Mouse (Mus musculus) small intestine, adult 2 months (tissue): Measurements from ENCODE around the gene Pon2. TPM values are rescaled to one million over a fixed set of nuclear protein-coding genes. Genes with fewer than 3 reads are reported as not detected.

Experiments
- H3K27ac ChIP-seq: fragments of 200-500 bp; 2 replicates; pipeline ENCODE4 v1.5.1; 2012; ENCODE audit warnings: low read depth, low read length, control low read depth, inconsistent platforms; ENCODE audit not compliant: insufficient read depth
- H3K27me3 ChIP-seq: fragments of 200-500 bp; 2 replicates; pipeline ENCODE4 v1.6.1; 2012; ENCODE audit warnings: mild to moderate bottlenecking, moderate library complexity, low read length, inconsistent platforms; ENCODE audit not compliant: control insufficient read depth, insufficient read depth
- H3K36me3 ChIP-seq: fragments of 200-500 bp; 2 replicates; pipeline ENCODE4 v1.6.1; 2012; ENCODE audit warnings: mild to moderate bottlenecking, low read length, control low read depth, inconsistent platforms; ENCODE audit not compliant: control insufficient read depth, insufficient read depth
- H3K4me1 ChIP-seq: fragments of 200-500 bp; 2 replicates; pipeline ENCODE4 v1.6.1; 2012; ENCODE audit warnings: low read length, inconsistent platforms, mixed read lengths; ENCODE audit not compliant: control insufficient read depth, insufficient read depth, insufficient read length
- H3K4me3 ChIP-seq: fragments of 200-500 bp; 2 replicates; pipeline ENCODE4 v1.5.1; 2012; ENCODE audit warnings: low read depth, mild to moderate bottlenecking, control low read depth, inconsistent platforms, low read length, moderate library complexity
- CTCF ChIP-seq: fragments of 200-500 bp; IDR thresholded peaks from 2 replicates; pipeline ENCODE4 v1.5.1; 2012; ENCODE audit warnings: low read depth, mild to moderate bottlenecking, control low read depth, inconsistent platforms, low read length, moderate library complexity, mixed read lengths; ENCODE audit not compliant: insufficient replicate concordance, insufficient read length; ENCODE audit errors: extremely low read depth
- POLR2A ChIP-seq: fragments of 200-500 bp; IDR thresholded peaks from 2 replicates; pipeline ENCODE4 v1.6.1; 2012; ENCODE audit warnings: low read depth, mild to moderate bottlenecking, control low read depth, inconsistent platforms, low read length, moderate library complexity
- WGBS: fragments of 180-500 bp; shearing (Covaris S2); methylation state at CpG from one replicate; pipeline ENCODE4 v1.1.7; 2018; 5-methylcytosine and 5-hydroxymethylcytosine counted together
- polyA plus RNA-seq: library from polyadenylated mRNA; depleted of rRNA; stranded (reverse); fragments of >200 nt; gene quantifications from 2 replicates; pipeline ENCODE4 v1.2.3, GENCODE M21; 2012

Pon2 gene
- polyA plus RNA-seq, 1 experiment, result 16.8 TPM

- Histone ChIP-seq H3K4me1 (peaks cover 8% of the 10 kb centered on the region; the same call in 1 of the 2 replicates), H3K36me3 (no peaks in the 10 kb centered on the region), H3K27me3 (no peaks in the 10 kb centered on the region), H3K4me3 (no peak overlapping the region), H3K27ac (no peak overlapping the region)
- TF ChIP-seq POLR2A (no peak), CTCF (no peak)
- 81% methylated on average over 8 of the region's 8 CpGs for WGBS
Measured at GRCm38 (mm10) chr6:5300629-5301028, 2.4 kb upstream of the Pon2 start.

- TF ChIP-seq POLR2A (no peak), CTCF (no peak)
- Histone ChIP-seq H3K27ac (no peak overlapping the region), H3K4me3 (no peak overlapping the region), H3K27me3 (no peaks in the 10 kb centered on the region), H3K36me3 (no peaks in the 10 kb centered on the region), H3K4me1 (peaks cover 9% of the 10 kb centered on the region; the same call in 1 of the 2 replicates)
- 66% methylated on average over 5 of the region's 5 CpGs for WGBS
Measured at GRCm38 (mm10) chr6:5299561-5299960, 1.3 kb upstream of the Pon2 start.

- under 1% methylated on average over 25 of the region's 25 CpGs for WGBS
- peak overlapping the region; percentile 97 for H3K4me3 ChIP-seq
- TF ChIP-seq CTCF, result no peak
- no peak; the same call in 1 of the 2 replicates for TF ChIP-seq POLR2A
- H3K27me3 ChIP-seq, result no peaks in the 10 kb centered on the region
- peaks cover 9% of the 10 kb centered on the region; the same call in 1 of the 2 replicates for H3K4me1 ChIP-seq
- H3K36me3 ChIP-seq, result peaks cover 2% of the 10 kb centered on the region; the same call in 1 of the 2 replicates
- peak overlapping the region; percentile 94 for H3K27ac ChIP-seq
Measured at GRCm38 (mm10) chr6:5297321-5298091, 749 bp downstream of the Pon2 start.

GRCm38 (mm10) chr6:5296067-5296466 is 2.2 kb downstream of the Pon2 start:
- Histone ChIP-seq H3K27me3 (no peaks in the 10 kb centered on the region), H3K4me3 (peak overlapping the region; percentile 17; the same call in 1 of the 2 replicates), H3K4me1 (peaks cover 9% of the 10 kb centered on the region; the same call in 1 of the 2 replicates), H3K27ac (peak overlapping the region; percentile 71), H3K36me3 (peaks cover 5% of the 10 kb centered on the region)
- 32% methylated on average over 7 of the region's 7 CpGs for WGBS
- TF ChIP-seq POLR2A (no peak), CTCF (no peak)

DNA sequence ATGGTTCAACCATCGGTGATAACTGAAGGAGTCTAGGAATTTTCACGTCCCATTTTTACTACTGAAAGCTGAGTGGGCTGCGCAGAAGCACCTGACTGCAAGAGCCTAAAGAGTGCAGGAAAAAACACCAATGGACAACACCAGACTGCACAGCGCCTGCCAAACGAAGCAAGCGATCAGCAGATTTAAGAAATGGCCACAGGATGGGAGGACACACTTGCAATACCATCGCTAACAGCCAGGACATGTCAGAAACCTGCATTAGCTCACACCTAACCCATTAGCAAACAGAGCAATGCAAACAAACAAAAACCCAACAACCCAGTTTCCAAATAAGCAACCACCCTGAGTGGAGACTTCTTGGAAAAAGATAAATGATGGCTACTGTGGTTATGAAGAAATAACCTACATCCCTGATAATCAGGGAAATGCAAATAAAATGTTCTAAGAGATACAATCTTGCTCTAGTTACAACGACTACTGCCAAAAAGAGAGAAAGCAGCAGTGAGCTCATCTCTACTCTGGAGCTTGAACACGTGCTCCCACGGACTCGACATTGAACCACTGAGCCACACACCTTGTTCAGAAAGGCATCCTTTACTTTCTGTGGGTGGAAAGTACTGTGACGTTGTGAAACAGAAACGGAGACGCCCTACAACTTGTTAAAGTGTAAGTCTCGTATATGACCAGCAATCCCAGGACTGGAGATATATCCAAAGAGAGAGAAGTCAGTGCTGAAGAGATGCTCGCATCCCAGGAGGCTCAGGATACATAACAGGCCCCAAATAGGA is 3.4 kb downstream of the Pon2 start:
- TF ChIP-seq CTCF (no peak), POLR2A (no peak)

DNA sequence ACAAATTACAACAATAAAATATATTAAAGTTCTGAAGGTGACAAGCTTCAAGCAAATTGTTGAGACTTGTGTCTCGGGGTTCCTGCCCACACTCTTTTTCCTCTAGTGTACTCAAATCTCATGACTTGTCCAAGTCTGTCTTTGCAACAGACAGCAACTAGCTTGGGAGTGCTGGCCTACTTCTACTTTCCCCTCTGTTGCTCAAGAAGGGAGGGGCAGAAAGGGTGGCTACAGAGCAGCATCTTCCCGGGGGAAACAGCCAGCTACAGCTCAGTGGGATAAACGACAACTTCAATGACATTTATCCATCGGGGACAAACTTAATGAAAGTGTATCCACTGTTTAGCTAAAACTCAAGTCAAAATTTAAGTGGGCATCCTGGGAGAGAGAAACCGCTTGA is 5.4 kb downstream of the Pon2 start:
- WGBS, result 73% methylated on average over 5 of the region's 5 CpGs
- no peak for TF ChIP-seq POLR2A
- H3K36me3 ChIP-seq, result peaks cover 24% of the 10 kb centered on the region
- H3K4me1 ChIP-seq, result peaks cover 11% of the 10 kb centered on the region; the same call in 1 of the 2 replicates
- H3K4me3 ChIP-seq, result no peak overlapping the region
- no peak overlapping the region for H3K27ac ChIP-seq
- H3K27me3 ChIP-seq, result no peaks in the 10 kb centered on the region

More for the DNA sequence above, 3.4 kb downstream of the Pon2 start:
- WGBS, result 87% methylated on average over 16 of the region's 16 CpGs
- peaks cover 11% of the 10 kb centered on the region for H3K36me3 ChIP-seq
- no peak overlapping the region for H3K27ac ChIP-seq
- H3K4me1 ChIP-seq, result peaks cover 11% of the 10 kb centered on the region; the same call in 1 of the 2 replicates
- no peaks in the 10 kb centered on the region for H3K27me3 ChIP-seq
- no peak overlapping the region for H3K4me3 ChIP-seq

DNA sequence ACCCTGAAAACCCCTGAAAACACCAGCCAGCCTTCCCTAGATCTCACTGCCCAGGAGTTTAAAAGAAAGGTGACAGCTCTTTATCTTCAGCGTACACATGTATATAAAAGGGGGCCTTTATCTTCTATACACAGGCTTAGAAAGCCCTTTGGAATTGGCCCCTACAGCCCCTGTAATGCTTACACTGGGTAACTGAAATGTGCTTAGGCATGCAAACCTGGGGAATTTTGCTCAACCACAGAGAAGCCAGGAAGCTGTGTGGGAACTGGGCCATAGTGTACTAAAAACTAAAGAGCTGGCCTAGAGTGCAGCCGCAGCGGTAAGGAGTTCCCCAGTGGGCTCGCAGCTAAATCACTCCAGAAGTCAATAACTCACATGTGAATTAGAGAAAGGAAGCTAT is 6.8 kb downstream of the Pon2 start:
- 76% methylated on average over 4 of the region's 4 CpGs for WGBS
- H3K27ac ChIP-seq, result no peak overlapping the region
- peaks cover 8% of the 10 kb centered on the region; the same call in 1 of the 2 replicates for H3K4me1 ChIP-seq
- no peak overlapping the region for H3K4me3 ChIP-seq
- TF ChIP-seq CTCF (no peak), POLR2A (no peak)
- peaks cover 28% of the 10 kb centered on the region for H3K36me3 ChIP-seq
- H3K27me3 ChIP-seq, result no peaks in the 10 kb centered on the region
